Comparison of ENCODE assay signal across 29 mouse cellular contexts in the genomic region with DNA sequence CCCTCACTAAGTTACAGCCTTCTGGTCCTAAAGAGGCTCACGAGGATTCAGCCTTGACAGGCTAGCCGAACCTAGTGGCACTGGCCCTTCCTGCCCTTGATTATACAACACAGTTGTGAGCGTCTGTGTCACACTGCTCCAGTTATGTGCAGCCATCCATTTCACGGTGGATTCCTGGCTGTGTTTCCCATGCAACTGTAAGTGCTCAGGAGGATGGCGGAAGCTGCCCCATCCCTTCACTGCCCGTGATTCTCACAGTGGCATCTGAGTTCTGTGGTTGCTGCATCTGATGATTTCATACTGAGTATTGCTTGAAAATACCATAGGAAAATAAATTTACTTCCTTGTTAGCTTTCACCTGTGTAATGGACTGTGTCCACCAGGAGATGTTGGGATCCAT.
DNase-seq lines count a peak whose midpoint lies in the region; ATAC-seq and TF ChIP-seq lines count a peak whose summit lies in the region.
"Had no signal": no experiment of that assay in that cellular context is flagged by ENCODE, and none has a peak within 500 bp of the region (broad histone marks: within the 10 kb centered on the region; RNA-seq: fewer than 3 reads in every experiment).

No protein-coding gene starts in this region.

- no peaks in the 10 kb centered on the region for H3K9me3 ChIP-seq in heart, embryonic 12.5 days (replicated peaks)
- H3K9me3 ChIP-seq: embryonic facial prominence, embryonic 10.5 days; embryonic facial prominence, embryonic 15.5 days; forebrain, embryonic 12.5 days; G1E; heart, embryonic 13.5 days; hindbrain, embryonic 10.5 days; intestine, embryonic 15.5 days; limb, embryonic 12.5 days; lung, embryonic 15.5 days; midbrain, embryonic 12.5 days; neural tube, embryonic 13.5 days had no signal

- peak; percentile 70 for ATAC-seq in Patski
- no peak for ATAC-seq in heart, embryonic 12.5 days (ENCODE audit: insufficient number of reproducible peaks, low FRiP score)
- ATAC-seq: forebrain, postnatal 0 days; hindbrain, postnatal 0 days; intestine, embryonic 15.5 days had no signal

- no peak for TF ChIP-seq CTCF in Patski (IDR thresholded peaks at IDR 0.05)

- 87% methylated on average over 6 of the region's 6 CpGs for WGBS in heart, embryonic 12.5 days

- no peaks in the 10 kb centered on the region for H3K36me3 ChIP-seq in heart, embryonic 12.5 days
- H3K36me3 ChIP-seq: embryonic facial prominence, embryonic 10.5 days; embryonic facial prominence, embryonic 15.5 days; forebrain, embryonic 12.5 days; G1E; heart, embryonic 13.5 days; hindbrain, embryonic 10.5 days; intestine, embryonic 15.5 days; limb, embryonic 12.5 days; lung, embryonic 15.5 days; midbrain, embryonic 12.5 days; neural tube, embryonic 13.5 days had no signal

- no peaks in the 10 kb centered on the region for H3K27me3 ChIP-seq in Patski
- no peaks in the 10 kb centered on the region for H3K27me3 ChIP-seq in heart, embryonic 12.5 days (replicated peaks)
- H3K27me3 ChIP-seq: embryonic facial prominence, embryonic 15.5 days; forebrain, embryonic 12.5 days; heart, embryonic 13.5 days; intestine, embryonic 15.5 days; limb, embryonic 12.5 days; lung, embryonic 15.5 days; midbrain, embryonic 12.5 days; neural tube, embryonic 13.5 days had no signal

- in situ Hi-C loops in Patski (cut with MboI; ENCODE audit: low pct_unique_long_range_greater_than_20kb), result no loop called here

- POLR2A ChIA-PET in Patski (lab: Charles Lee), result no interaction called here

- H3K9ac ChIP-seq in heart, embryonic 12.5 days, result no peak overlapping the region
- H3K9ac ChIP-seq: embryonic facial prominence, embryonic 15.5 days; forebrain, embryonic 12.5 days; forebrain, postnatal 0 days; heart, embryonic 13.5 days; intestine, embryonic 15.5 days; limb, embryonic 12.5 days; lung, embryonic 15.5 days; midbrain, embryonic 12.5 days; neural tube, embryonic 13.5 days had no signal

- H3K4me2 ChIP-seq in heart, embryonic 12.5 days, result no peak overlapping the region
- H3K4me2 ChIP-seq: embryonic facial prominence, embryonic 15.5 days; forebrain, embryonic 12.5 days; heart, embryonic 13.5 days; intestine, embryonic 15.5 days; limb, embryonic 12.5 days; lung, embryonic 15.5 days; midbrain, embryonic 12.5 days; neural tube, embryonic 13.5 days had no signal

- CTCF ChIA-PET in Patski (lab: Charles Lee), result interaction anchor here (1.3 kb wide), 1 partner anchor 22 kb away, joined by 3 read pairs; no protein-coding TSS in a partner anchor

- H3K4me3 ChIP-seq in heart, embryonic 12.5 days, result no peak overlapping the region
- H3K4me3 ChIP-seq: embryonic facial prominence, embryonic 10.5 days; embryonic facial prominence, embryonic 15.5 days; forebrain, embryonic 12.5 days; heart, adult 2 months; heart, embryonic 13.5 days; hindbrain, embryonic 10.5 days; intestine, embryonic 15.5 days; layer of hippocampus, adult 2 months; left cerebral cortex, adult 2 months; limb, embryonic 12.5 days; lung, embryonic 15.5 days; midbrain, embryonic 12.5 days; neural tube, embryonic 13.5 days had no signal

- DNase-seq in cerebellum, adult 11-12 months, result peak; percentile 27
- DNase-seq in cerebellum, adult 11 months, result no peak
- peak; percentile 3 for DNase-seq in kidney, adult 9 months
- DNase-seq in kidney, postnatal 25 days, result no peak
- peak; percentile 51 for DNase-seq in Patski (ENCODE audit: low read depth, low spot score)
- DNase-seq in cerebellum, postnatal 10 days, result peak; percentile 24 to 36
- no peak for DNase-seq in embryo, embryonic 10.5 days (ENCODE audit: low spot score)
- DNase-seq: adrenal gland, postnatal 14 days; forebrain, postnatal 0 days; heart, adult 2 months; heart, postnatal 10 days; spleen, adult 18-20 months; thymus, postnatal 14 days had no signal

- no peak overlapping the region for H3K27ac ChIP-seq in heart, embryonic 12.5 days (ENCODE audit: poor library complexity, severe bottlenecking)
- H3K27ac ChIP-seq: embryonic facial prominence, embryonic 10.5 days; embryonic facial prominence, embryonic 15.5 days; forebrain, embryonic 12.5 days; heart, adult 2 months; heart, embryonic 13.5 days; hindbrain, embryonic 10.5 days; hindbrain, postnatal 0 days; intestine, embryonic 15.5 days; kidney, postnatal 0 days; layer of hippocampus, adult 2 months; left cerebral cortex, adult 2 months; limb, embryonic 12.5 days; lung, embryonic 15.5 days; midbrain, embryonic 12.5 days; neural tube, embryonic 13.5 days had no signal

- H3K4me1 ChIP-seq in heart, embryonic 12.5 days (replicated peaks), result peaks cover 16% of the 10 kb centered on the region
- H3K4me1 ChIP-seq: embryonic facial prominence, embryonic 10.5 days; embryonic facial prominence, embryonic 15.5 days; forebrain, embryonic 12.5 days; hindbrain, embryonic 10.5 days; intestine, embryonic 15.5 days; limb, embryonic 12.5 days; lung, embryonic 15.5 days; midbrain, embryonic 12.5 days had no signal

Comparison
In these comparisons a context has a peak if more than half of its experiments do, and no peak if none do; other contexts are left out.
1. DNase-seq: peak in cerebellum, adult 11-12 months (single experiment), kidney, adult 9 months (single experiment), Patski (single experiment) and cerebellum, postnatal 10 days (2 of 2); none in cerebellum, adult 11 months (single experiment), kidney, postnatal 25 days (0 of 2) and embryo, embryonic 10.5 days (single experiment).